Mouse (Mus musculus) myocyte (in vitro differentiated cells): ENCODE data around the gene Il9r. TPM values are rescaled to one million over a fixed set of nuclear protein-coding genes. Genes with fewer than 3 reads are reported as not detected.

ENCODE experiments used
- H3K27me3 ChIP-seq: one replicate; pipeline ENCODE4 v1.6.1; 2011; ENCODE audit not compliant: control insufficient read depth, insufficient read depth, insufficient read length
- H3K36me3 ChIP-seq: one replicate; pipeline ENCODE4 v1.6.1; 2011; ENCODE audit not compliant: control insufficient read depth, insufficient read depth
- H3K4me2 ChIP-seq: one replicate; pipeline ENCODE4 v1.6.1; 2011; ENCODE audit warnings: low read depth, control low read depth
- H3K4me3 ChIP-seq: one replicate; pipeline ENCODE4 v1.5.1; 2011; ENCODE audit warnings: mild to moderate bottlenecking, control low read depth, moderate library complexity
- H3K79me2 ChIP-seq: one replicate; pipeline ENCODE4 v1.6.1; 2011; ENCODE audit not compliant: control insufficient read depth, insufficient read depth
- H3ac ChIP-seq: one replicate; pipeline ENCODE4 v1.6.1; 2011; ENCODE audit not compliant: control insufficient read depth, insufficient read length
- CEBPB ChIP-seq: IDR thresholded peaks from 2 replicates; pipeline ENCODE4 v1.6.1; 2011; ENCODE audit warnings: mild to moderate bottlenecking, moderate library complexity; ENCODE audit not compliant: poor library complexity, insufficient read depth, severe bottlenecking
- E2F4 ChIP-seq: IDR thresholded peaks from one replicate; pipeline ENCODE4 v1.6.1; 2011; ENCODE audit warnings: mild to moderate bottlenecking, control low read depth, moderate library complexity; ENCODE audit not compliant: insufficient read depth
- MAX ChIP-seq: IDR thresholded peaks from one replicate; pipeline ENCODE4 v1.6.1; 2011; ENCODE audit warnings: low read depth, mild to moderate bottlenecking, control low read depth
- MYOD1 ChIP-seq, 3 experiments: IDR thresholded peaks; one replicate each; pipeline ENCODE4 v1.6.1; 2011; ENCODE audit warnings: control low read depth in 2 of 3, low read depth in 2 of 3, mild to moderate bottlenecking in 2 of 3, moderate library complexity in 1 of 3; ENCODE audit not compliant: insufficient read length in 2 of 3, control insufficient read depth in 1 of 3
- MYOG ChIP-seq, 3 experiments: IDR thresholded peaks; one replicate each; pipeline ENCODE4 v1.6.1; 2011; ENCODE audit warnings: control low read depth in 2 of 3, low read depth in 2 of 3, mild to moderate bottlenecking in 2 of 3; ENCODE audit not compliant: insufficient read length in 2 of 3, control insufficient read depth in 1 of 3, insufficient read depth in 1 of 3
- POLR2A ChIP-seq: IDR thresholded peaks from one replicate; pipeline ENCODE4 v1.6.1; 2011; ENCODE audit warnings: low read depth, mild to moderate bottlenecking, control low read depth, moderate library complexity; ENCODE audit not compliant: insufficient read length
- POLR2AphosphoS2 ChIP-seq: IDR thresholded peaks from one replicate; pipeline ENCODE4 v1.6.1; 2011; ENCODE audit warnings: low read depth, control low read depth; ENCODE audit not compliant: insufficient read length
- REST ChIP-seq: IDR thresholded peaks from one replicate; pipeline ENCODE4 v1.6.1; 2011; ENCODE audit warnings: mild to moderate bottlenecking, control low read depth, moderate library complexity; ENCODE audit not compliant: insufficient read depth, insufficient read length
- SRF ChIP-seq: IDR thresholded peaks from one replicate; pipeline ENCODE4 v1.6.1; 2011; ENCODE audit warnings: low read depth; ENCODE audit not compliant: control insufficient read depth, insufficient read length
- TCF12 ChIP-seq: IDR thresholded peaks from one replicate; pipeline ENCODE4 v1.6.1; 2011; ENCODE audit warnings: mild to moderate bottlenecking, control low read depth; ENCODE audit not compliant: poor library complexity, insufficient read depth, severe bottlenecking
- TCF3 ChIP-seq: IDR thresholded peaks from one replicate; pipeline ENCODE4 v1.6.1; 2011; ENCODE audit warnings: low read depth, control low read depth; ENCODE audit not compliant: insufficient read length
- USF1 ChIP-seq: IDR thresholded peaks from one replicate; pipeline ENCODE4 v1.6.1; 2011; ENCODE audit warnings: low read depth, mild to moderate bottlenecking, control low read depth, moderate library complexity
- polyA plus RNA-seq: library from polyadenylated mRNA; unstranded; fragments of >200 nt; fragmentation: generic; extraction: Trizol; gene quantifications from one replicate; pipeline ENCODE4 v1.2.1, GENCODE M21; 2012; ENCODE audit warnings: missing spikeins

Gene Il9r
- polyA plus RNA-seq, 1 experiment: 0.01 TPM

DNA sequence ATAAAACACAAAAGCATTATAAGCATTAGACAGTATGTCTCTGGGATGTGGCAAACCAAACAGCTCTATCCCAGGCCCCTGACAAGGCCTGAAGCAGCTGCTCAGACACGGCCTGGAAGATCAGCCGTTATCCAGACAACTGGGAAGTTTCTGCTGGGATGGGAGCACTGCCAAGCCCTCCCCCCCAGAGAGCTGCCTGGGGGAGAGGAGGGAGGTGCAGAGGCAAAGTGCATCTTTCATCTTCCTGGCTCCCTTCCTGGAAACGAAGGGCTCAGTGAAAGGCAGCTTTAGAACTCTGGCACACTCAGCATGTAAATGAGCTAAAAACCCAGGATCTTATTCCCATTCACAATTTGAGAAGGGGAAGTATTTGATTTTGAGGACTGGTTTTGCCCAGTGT is 35.6 kb upstream of the Il9r start:
- H3ac ChIP-seq: no peak overlapping the region
- H3K27me3 ChIP-seq: no peaks in the 10 kb centered on the region
- no peaks in the 10 kb centered on the region for H3K79me2 ChIP-seq
- H3K4me3 ChIP-seq: no peak overlapping the region
- H3K4me2 ChIP-seq: no peak overlapping the region
- peaks cover 28% of the 10 kb centered on the region for H3K36me3 ChIP-seq
- TF ChIP-seq E2F4 (no peak), MYOG (IDR thresholded peaks at IDR 0.05; ENCODE audit: control insufficient read depth in 1 of 3, insufficient read depth in 1 of 3, insufficient read length in 2 of 3, low read depth in 2 of 3) (peak in 1 of 3 experiments; percentile 41), CEBPB (no peak), REST (no peak)

DNA sequence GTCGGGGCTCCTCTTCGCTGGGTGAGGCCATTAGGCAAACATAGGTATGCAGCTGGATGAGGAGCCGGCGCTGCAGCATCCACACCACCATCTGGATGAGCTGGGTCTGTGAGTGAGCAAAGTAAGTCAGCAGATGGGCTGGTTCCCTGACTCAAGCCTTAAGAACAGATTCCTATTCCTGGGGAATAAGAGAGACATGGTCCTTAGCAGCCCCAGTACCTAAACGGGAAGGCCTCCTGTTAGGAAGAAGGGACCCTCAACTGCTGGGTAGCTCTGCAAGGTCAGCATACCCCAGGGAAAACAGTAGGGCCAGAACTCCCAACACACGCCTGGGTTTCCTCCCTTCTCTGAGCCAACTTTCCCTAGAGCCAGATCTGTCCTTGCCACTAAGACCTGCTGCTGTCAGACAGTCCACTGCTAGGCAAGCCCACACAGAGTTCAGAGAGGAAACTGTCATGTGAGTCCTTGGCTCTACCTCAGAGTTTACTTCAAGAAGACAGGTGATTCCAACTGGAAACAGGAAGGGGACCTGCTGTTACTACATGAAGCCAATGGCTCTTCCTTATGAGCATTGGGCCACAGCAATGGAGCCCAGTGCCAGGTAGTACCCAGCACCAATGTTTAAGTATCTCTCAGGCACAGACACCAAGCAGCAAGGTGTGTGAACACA is 34.9 kb upstream of the Il9r start:
- no peak overlapping the region for H3K4me3 ChIP-seq
- TF ChIP-seq TCF12: no peak
- no peak for TF ChIP-seq MYOG (IDR thresholded peaks at IDR 0.05; ENCODE audit: control insufficient read depth in 1 of 3, insufficient read depth in 1 of 3, insufficient read length in 2 of 3, low read depth in 2 of 3)
- TF ChIP-seq MYOD1 (IDR thresholded peaks at IDR 0.05; ENCODE audit: control insufficient read depth in 1 of 3, insufficient read length in 2 of 3, low read depth in 2 of 3): no peak
- TF ChIP-seq POLR2A: no peak
- TF ChIP-seq TCF3: no peak
- TF ChIP-seq USF1: no peak
- TF ChIP-seq SRF: no peak
- TF ChIP-seq POLR2AphosphoS2: no peak
- TF ChIP-seq E2F4: no peak
- TF ChIP-seq MAX: no peak
- no peak for TF ChIP-seq REST
- TF ChIP-seq CEBPB: no peak
- peaks cover 31% of the 10 kb centered on the region for H3K36me3 ChIP-seq
- H3ac ChIP-seq: no peak overlapping the region
- no peak overlapping the region for H3K4me2 ChIP-seq
- H3K27me3 ChIP-seq: no peaks in the 10 kb centered on the region
- H3K79me2 ChIP-seq: no peaks in the 10 kb centered on the region

DNA sequence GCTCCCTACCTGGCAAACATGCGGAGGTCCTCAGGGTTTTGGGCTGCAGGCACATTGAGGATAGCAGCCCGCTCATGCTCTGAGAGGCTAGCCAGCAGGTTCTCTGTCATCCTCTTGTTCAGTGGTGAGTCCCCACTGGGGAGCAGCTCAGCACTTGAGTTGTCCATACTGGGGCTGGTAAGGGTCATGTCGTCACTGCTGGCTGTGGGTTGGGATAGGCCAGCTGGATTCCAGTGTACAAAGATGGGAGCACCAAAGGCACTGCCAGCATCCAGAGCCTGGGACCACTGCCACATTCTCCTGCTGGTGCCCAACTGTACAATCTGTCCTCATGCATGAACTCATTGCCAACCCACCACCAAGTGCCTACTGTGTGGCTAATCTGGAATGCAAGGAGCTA is 33.8 kb upstream of the Il9r start:
- Histone ChIP-seq H3K27me3 (no peaks in the 10 kb centered on the region), H3K4me3 (no peak overlapping the region), H3ac (no peak overlapping the region), H3K4me2 (no peak overlapping the region), H3K36me3 (peaks cover 29% of the 10 kb centered on the region), H3K79me2 (no peaks in the 10 kb centered on the region)
- TF ChIP-seq MAX (no peak), SRF (no peak), USF1 (no peak), MYOG (IDR thresholded peaks at IDR 0.05; ENCODE audit: control insufficient read depth in 1 of 3, insufficient read depth in 1 of 3, insufficient read length in 2 of 3, low read depth in 2 of 3) (no peak), POLR2AphosphoS2 (no peak), POLR2A (no peak), REST (no peak), CEBPB (no peak), TCF12 (no peak), E2F4 (no peak), TCF3 (no peak)

- no peaks in the 10 kb centered on the region for H3K27me3 ChIP-seq
- peaks cover 25% of the 10 kb centered on the region for H3K36me3 ChIP-seq
- no peaks in the 10 kb centered on the region for H3K79me2 ChIP-seq
- TF ChIP-seq USF1: no peak
- no peak for TF ChIP-seq SRF
- no peak for TF ChIP-seq TCF3
- no peak for TF ChIP-seq MYOD1 (IDR thresholded peaks at IDR 0.05; ENCODE audit: control insufficient read depth in 1 of 3, insufficient read length in 2 of 3, low read depth in 2 of 3)
- H3K4me2 ChIP-seq: no peak overlapping the region
- no peak overlapping the region for H3ac ChIP-seq
- no peak overlapping the region for H3K4me3 ChIP-seq
These were observed 32.8 kb upstream of the Il9r start for GRCm38 (mm10) chr11:32232848-32233247.

GRCm38 (mm10) chr11:32231125-32231524 is 31.0 kb upstream of the Il9r start:
- TF ChIP-seq SRF (no peak), MYOG (IDR thresholded peaks at IDR 0.05; ENCODE audit: control insufficient read depth in 1 of 3, insufficient read depth in 1 of 3, insufficient read length in 2 of 3, low read depth in 2 of 3) (no peak), E2F4 (no peak), MYOD1 (IDR thresholded peaks at IDR 0.05; ENCODE audit: control insufficient read depth in 1 of 3, insufficient read length in 2 of 3, low read depth in 2 of 3) (no peak), CEBPB (no peak), TCF3 (no peak), TCF12 (no peak), POLR2A (no peak)
- Histone ChIP-seq H3K36me3 (peaks cover 25% of the 10 kb centered on the region), H3K4me3 (no peak overlapping the region), H3K79me2 (no peaks in the 10 kb centered on the region), H3K27me3 (no peaks in the 10 kb centered on the region), H3ac (no peak overlapping the region), H3K4me2 (no peak overlapping the region)
